Mouse (Mus musculus): ENCODE results near the gene Psmb10. TPM values are rescaled to one million over a fixed set of nuclear protein-coding genes. Genes with fewer than 3 reads are reported as not detected.

Gene Psmb10
- polyA plus RNA-seq, 1 experiment from 2014 or later = 160 TPM

GRCm38 (mm10) chr8:105949350-105949749, 11.1 kb upstream of the Psmb10 start:
- Histone ChIP-seq H3K4me2 (no peak overlapping the region), H3K27me3 (replicated peaks; ENCODE audit: control insufficient read depth, insufficient read depth, low read length) (no peaks in the 10 kb centered on the region), H3K27ac (ENCODE audit: low read depth, low read length) (no peak overlapping the region), H3K4me3 (ENCODE audit: low read depth, low read length) (no peak overlapping the region), H3K4me1 (replicated peaks; ENCODE audit: control insufficient read depth, insufficient read depth, low read length) (no peaks in the 10 kb centered on the region), H3K9ac (ENCODE audit: low read depth, low read length) (no peak overlapping the region), H3K36me3 (ENCODE audit: control insufficient read depth, insufficient read depth, low read length) (peaks cover 50% of the 10 kb centered on the region), H3K9me3 (ENCODE audit: control insufficient read depth, low read length) (no peaks in the 10 kb centered on the region)
- DNase-seq (ENCODE audit: low spot score) (no peak), ATAC-seq (replicated peaks; ENCODE audit: low FRiP score) (no peak)
- WGBS = 88% methylated on average over 10 of the region's 10 CpGs

GRCm38 (mm10) chr8:105943321-105943739, 5.1 kb upstream of the Psmb10 start, which contains the start of gene Lcat:
Gene Lcat, minus strand, starts transcription at chr8:105943382.
- peak; percentile 63 for ATAC-seq (replicated peaks; ENCODE audit: low FRiP score)
- H3K4me2 ChIP-seq = peak within 1 kb of the TSS; percentile 54
- peak; percentile 56 for DNase-seq (ENCODE audit: low spot score)
- H3K36me3 ChIP-seq (ENCODE audit: control insufficient read depth, insufficient read depth, low read length) = peaks cover 52% of the 10 kb centered on the region
- H3K27me3 ChIP-seq (replicated peaks; ENCODE audit: control insufficient read depth, insufficient read depth, low read length) = no peaks in the 10 kb centered on the region
- H3K4me3 ChIP-seq (ENCODE audit: low read depth, low read length) = peak within 1 kb of the TSS; percentile 41
- H3K27ac ChIP-seq (ENCODE audit: low read depth, low read length) = peak within 1 kb of the TSS; percentile 64
- peaks cover 15% of the 10 kb centered on the region for H3K4me1 ChIP-seq (replicated peaks; ENCODE audit: control insufficient read depth, insufficient read depth, low read length)
- WGBS = 69% methylated on average over 8 of the region's 8 CpGs
- no peaks in the 10 kb centered on the region; the same call in 1 of the 2 replicates for H3K9me3 ChIP-seq (ENCODE audit: control insufficient read depth, low read length)
- H3K9ac ChIP-seq (ENCODE audit: low read depth, low read length) = 0 out of 2 replicates have a peak within 1 kb of the TSS, but pooled peaks have one; percentile 12

GRCm38 (mm10) chr8:105942542-105942941, 4.3 kb upstream of the Psmb10 start:
- Histone ChIP-seq H3K4me3 (ENCODE audit: low read depth, low read length) (peak overlapping the region; percentile 41), H3K4me1 (replicated peaks; ENCODE audit: control insufficient read depth, insufficient read depth, low read length) (peaks cover 19% of the 10 kb centered on the region), H3K4me2 (peak overlapping the region; percentile 54), H3K27me3 (replicated peaks; ENCODE audit: control insufficient read depth, insufficient read depth, low read length) (no peaks in the 10 kb centered on the region), H3K9ac (ENCODE audit: low read depth, low read length) (no peak overlapping the region), H3K9me3 (ENCODE audit: control insufficient read depth, low read length) (no peaks in the 10 kb centered on the region; the same call in 1 of the 2 replicates), H3K36me3 (ENCODE audit: control insufficient read depth, insufficient read depth, low read length) (peaks cover 50% of the 10 kb centered on the region), H3K27ac (ENCODE audit: low read depth, low read length) (peak overlapping the region; percentile 64; the same call in 1 of the 2 replicates)
- DNase-seq (ENCODE audit: low spot score) (no peak), ATAC-seq (replicated peaks; ENCODE audit: low FRiP score) (peak; percentile 13; the same call in 1 of the 2 replicates)
- WGBS = 88% methylated on average over 5 of the region's 5 CpGs

- no peak for ATAC-seq (replicated peaks; ENCODE audit: low FRiP score)
- H3K4me1 ChIP-seq (replicated peaks; ENCODE audit: control insufficient read depth, insufficient read depth, low read length) = peaks cover 19% of the 10 kb centered on the region
- peak overlapping the region; percentile 41 for H3K4me3 ChIP-seq (ENCODE audit: low read depth, low read length)
- peak overlapping the region; percentile 5; the same call in 1 of the 2 replicates for H3K9ac ChIP-seq (ENCODE audit: low read depth, low read length)
- peak overlapping the region; percentile 26; the same call in 1 of the 2 replicates for H3K27ac ChIP-seq (ENCODE audit: low read depth, low read length)
- DNase-seq (ENCODE audit: low spot score) = no peak
- H3K36me3 ChIP-seq (ENCODE audit: control insufficient read depth, insufficient read depth, low read length) = peaks cover 46% of the 10 kb centered on the region
- H3K9me3 ChIP-seq (ENCODE audit: control insufficient read depth, low read length) = no peaks in the 10 kb centered on the region; the same call in 1 of the 2 replicates
- 86% methylated on average over 11 of the region's 11 CpGs for WGBS
- H3K4me2 ChIP-seq = peak overlapping the region; percentile 52
- no peaks in the 10 kb centered on the region for H3K27me3 ChIP-seq (replicated peaks; ENCODE audit: control insufficient read depth, insufficient read depth, low read length)
Observed at GRCm38 (mm10) chr8:105942026-105942425, 3.8 kb upstream of the Psmb10 start.

- Histone ChIP-seq H3K27me3 (replicated peaks; ENCODE audit: control insufficient read depth, insufficient read depth, low read length) (no peaks in the 10 kb centered on the region), H3K9ac (ENCODE audit: low read depth, low read length) (peak overlapping the region; percentile 78), H3K27ac (ENCODE audit: low read depth, low read length) (peak overlapping the region; percentile 84), H3K4me3 (ENCODE audit: low read depth, low read length) (peak overlapping the region; percentile 85), H3K9me3 (ENCODE audit: control insufficient read depth, low read length) (no peaks in the 10 kb centered on the region; the same call in 1 of the 2 replicates), H3K36me3 (ENCODE audit: control insufficient read depth, insufficient read depth, low read length) (peaks cover 18% of the 10 kb centered on the region), H3K4me2 (peak overlapping the region; percentile 92), H3K4me1 (replicated peaks; ENCODE audit: control insufficient read depth, insufficient read depth, low read length) (peaks cover 28% of the 10 kb centered on the region)
- WGBS = under 1% methylated on average over 33 of the region's 33 CpGs
- DNase-seq (ENCODE audit: low spot score) = peak; percentile 67
- peak; percentile 14; the same call in 1 of the 2 replicates for ATAC-seq (replicated peaks; ENCODE audit: low FRiP score)
Observed at GRCm38 (mm10) chr8:105937496-105938305, 543 bp downstream of the Psmb10 start.

GRCm38 (mm10) chr8:105936866-105937475, 1.3 kb downstream of the Psmb10 start:
- Histone ChIP-seq H3K27ac (ENCODE audit: low read depth, low read length) (peak overlapping the region; percentile 90), H3K27me3 (replicated peaks; ENCODE audit: control insufficient read depth, insufficient read depth, low read length) (no peaks in the 10 kb centered on the region), H3K36me3 (ENCODE audit: control insufficient read depth, insufficient read depth, low read length) (peaks cover 20% of the 10 kb centered on the region), H3K4me1 (replicated peaks; ENCODE audit: control insufficient read depth, insufficient read depth, low read length) (peaks cover 28% of the 10 kb centered on the region), H3K4me2 (peak overlapping the region; percentile 92), H3K9ac (ENCODE audit: low read depth, low read length) (peak overlapping the region; percentile 78), H3K4me3 (ENCODE audit: low read depth, low read length) (peak overlapping the region; percentile 85), H3K9me3 (ENCODE audit: control insufficient read depth, low read length) (no peaks in the 10 kb centered on the region; the same call in 1 of the 2 replicates)
- WGBS = 1% methylated on average over 30 of the region's 30 CpGs
- ATAC-seq (replicated peaks; ENCODE audit: low FRiP score) (peak; percentile 83), DNase-seq (ENCODE audit: low spot score) (peak; percentile 86)

- ATAC-seq (replicated peaks; ENCODE audit: low FRiP score) = 0 out of 2 replicates have a peak, but pooled peaks have one; percentile 10
- Histone ChIP-seq H3K4me1 (replicated peaks; ENCODE audit: control insufficient read depth, insufficient read depth, low read length) (peaks cover 28% of the 10 kb centered on the region), H3K36me3 (ENCODE audit: control insufficient read depth, insufficient read depth, low read length) (peaks cover 12% of the 10 kb centered on the region), H3K9ac (ENCODE audit: low read depth, low read length) (peak overlapping the region; percentile 78), H3K27ac (ENCODE audit: low read depth, low read length) (peak overlapping the region; percentile 90), H3K9me3 (ENCODE audit: control insufficient read depth, low read length) (no peaks in the 10 kb centered on the region; the same call in 1 of the 2 replicates), H3K4me3 (ENCODE audit: low read depth, low read length) (peak overlapping the region; percentile 85), H3K4me2 (peak overlapping the region; percentile 92), H3K27me3 (replicated peaks; ENCODE audit: control insufficient read depth, insufficient read depth, low read length) (no peaks in the 10 kb centered on the region)
- DNase-seq (ENCODE audit: low spot score) = no peak
- WGBS = 24% methylated on average over 7 of the region's 7 CpGs
Observed at GRCm38 (mm10) chr8:105935863-105936603, 2.2 kb downstream of the Psmb10 start.

GRCm38 (mm10) chr8:105935105-105935504, 3.1 kb downstream of the Psmb10 start:
- H3K4me2 ChIP-seq = peak overlapping the region; percentile 92
- 35% methylated on average over 6 of the region's 6 CpGs for WGBS
- H3K9me3 ChIP-seq (ENCODE audit: control insufficient read depth, low read length) = no peaks in the 10 kb centered on the region; the same call in 1 of the 2 replicates

More at GRCm38 (mm10) chr8:105935105-105935504, 3.1 kb downstream of the Psmb10 start:
- ATAC-seq (replicated peaks; ENCODE audit: low FRiP score) (no peak), DNase-seq (ENCODE audit: low spot score) (no peak)
- H3K27me3 ChIP-seq (replicated peaks; ENCODE audit: control insufficient read depth, insufficient read depth, low read length) = no peaks in the 10 kb centered on the region
- H3K36me3 ChIP-seq (ENCODE audit: control insufficient read depth, insufficient read depth, low read length) = peaks cover 14% of the 10 kb centered on the region
- peaks cover 28% of the 10 kb centered on the region for H3K4me1 ChIP-seq (replicated peaks; ENCODE audit: control insufficient read depth, insufficient read depth, low read length)
- peak overlapping the region; percentile 85 for H3K4me3 ChIP-seq (ENCODE audit: low read depth, low read length)
- H3K9ac ChIP-seq (ENCODE audit: low read depth, low read length) = peak overlapping the region; percentile 78
- H3K27ac ChIP-seq (ENCODE audit: low read depth, low read length) = peak overlapping the region; percentile 90

All from liver, embryonic 11.5 days (tissue).